Mouse (Mus musculus) neural tube, embryonic 11.5 days (tissue): ENCODE data around the gene Tas2r143. TPM values are rescaled to one million over a fixed set of nuclear protein-coding genes. Genes with fewer than 3 reads are reported as not detected.

Experiments used
- ATAC-seq: fragments of 200-750 bp; cut with Nextera tagmentation; 2 replicates; pipeline ENCODE4 v1.8.0; 2017; ENCODE audit warnings: moderate number of reproducible peaks, mild to moderate bottlenecking, moderate TSS enrichment, moderate library complexity; ENCODE audit not compliant: insufficient read depth, low FRiP score, low TSS enrichment
- DNase-seq: peaks from one replicate; pipeline ENCODE4 v3.0.0-alpha.2; 2015; ENCODE audit warnings: low spot score
- H3K27ac ChIP-seq: fragments of 300-500 bp; sonication (generic); 2 replicates; pipeline ENCODE4 v1.5.1; 2014; ENCODE audit warnings: low read depth, mild to moderate bottlenecking, low read length
- H3K27me3 ChIP-seq: fragments of 300-500 bp; sonication (generic); 2 replicates; pipeline ENCODE4 v1.6.1; 2014; ENCODE audit warnings: mild to moderate bottlenecking, low read length, mixed read lengths; ENCODE audit not compliant: control insufficient read depth, insufficient read depth
- H3K36me3 ChIP-seq: fragments of 300-500 bp; sonication (generic); 2 replicates; pipeline ENCODE4 v1.6.1; 2014; ENCODE audit warnings: mild to moderate bottlenecking, low read length, moderate library complexity, mixed read lengths; ENCODE audit not compliant: control insufficient read depth, insufficient read depth
- H3K4me1 ChIP-seq: fragments of 300-500 bp; sonication (generic); 2 replicates; pipeline ENCODE4 v1.6.1; 2014; ENCODE audit warnings: low read length, mixed read lengths; ENCODE audit not compliant: control insufficient read depth, insufficient read depth
- H3K4me2 ChIP-seq: fragments of 300-500 bp; sonication (generic); 2 replicates; pipeline ENCODE4 v1.6.1; 2014; ENCODE audit warnings: low read depth, mild to moderate bottlenecking, moderate library complexity
- H3K4me3 ChIP-seq: fragments of 300-500 bp; sonication (generic); 2 replicates; pipeline ENCODE4 v1.5.1; 2014; ENCODE audit warnings: low read depth, low read length
- H3K9ac ChIP-seq: fragments of 300-500 bp; sonication (generic); 2 replicates; pipeline ENCODE4 v1.6.1; 2014; ENCODE audit warnings: mild to moderate bottlenecking, low read length
- H3K9me3 ChIP-seq: fragments of 300-500 bp; sonication (generic); 2 replicates; pipeline ENCODE4 v1.6.1; 2016; ENCODE audit warnings: low read length; ENCODE audit not compliant: control insufficient read depth
- WGBS: fragments of 180-500 bp; shearing (Covaris S2); extraction: QIAGEN DNeasy Blood & Tissue Kit; methylation state at CpG from one replicate; pipeline ENCODE4 v1.1.7; 2014; 5-methylcytosine and 5-hydroxymethylcytosine counted together
- polyA plus RNA-seq: library from polyadenylated mRNA; unstranded; fragments of >200 nt; fragmentation: Nextera tagmentation; extraction: Ambion mirVana; gene quantifications from 2 replicates; pipeline ENCODE4 v1.2.1, GENCODE M21; 2014

Gene Tas2r143
- polyA plus RNA-seq, 1 experiment from 2014 or later = not detected

GRCm38 (mm10) chr6:42435490-42435889 is 35.5 kb downstream of the Tas2r143 start:
- no peak overlapping the region for H3K4me2 ChIP-seq
- no peak for ATAC-seq
- no peak overlapping the region for H3K9ac ChIP-seq
- no peak overlapping the region for H3K27ac ChIP-seq
- no peaks in the 10 kb centered on the region for H3K36me3 ChIP-seq
- no peaks in the 10 kb centered on the region for H3K27me3 ChIP-seq
- H3K4me3 ChIP-seq = no peak overlapping the region
- H3K4me1 ChIP-seq = no peaks in the 10 kb centered on the region
- H3K9me3 ChIP-seq = no peaks in the 10 kb centered on the region
- 82% methylated on average over 2 of the region's 2 CpGs for WGBS
- no peak for DNase-seq

- WGBS = 81% methylated on average over 2 of the region's 2 CpGs
- H3K9me3 ChIP-seq = no peaks in the 10 kb centered on the region
- H3K27me3 ChIP-seq = no peaks in the 10 kb centered on the region
- H3K4me1 ChIP-seq = no peaks in the 10 kb centered on the region
- no peak for ATAC-seq
- H3K4me3 ChIP-seq = no peak overlapping the region
- no peak overlapping the region for H3K27ac ChIP-seq
- DNase-seq = no peak
- H3K36me3 ChIP-seq = no peaks in the 10 kb centered on the region
- no peak overlapping the region for H3K4me2 ChIP-seq
- no peak overlapping the region for H3K9ac ChIP-seq
These were observed 41.4 kb downstream of the Tas2r143 start for GRCm38 (mm10) chr6:42441395-42441794.

GRCm38 (mm10) chr6:42444491-42444890 is 44.5 kb downstream of the Tas2r143 start:
- WGBS = 86% methylated on average over 2 of the region's 2 CpGs
- no peaks in the 10 kb centered on the region for H3K27me3 ChIP-seq
- H3K4me1 ChIP-seq = no peaks in the 10 kb centered on the region
- H3K4me2 ChIP-seq = no peak overlapping the region
- no peaks in the 10 kb centered on the region for H3K36me3 ChIP-seq
- no peak for ATAC-seq
- no peaks in the 10 kb centered on the region for H3K9me3 ChIP-seq
- DNase-seq = no peak
- no peak overlapping the region for H3K4me3 ChIP-seq
- H3K27ac ChIP-seq = no peak overlapping the region
- H3K9ac ChIP-seq = no peak overlapping the region

- Histone ChIP-seq H3K4me1 (no peaks in the 10 kb centered on the region), H3K27me3 (no peaks in the 10 kb centered on the region), H3K9ac (no peak overlapping the region), H3K9me3 (no peaks in the 10 kb centered on the region), H3K4me2 (no peak overlapping the region), H3K4me3 (no peak overlapping the region), H3K27ac (no peak overlapping the region), H3K36me3 (no peaks in the 10 kb centered on the region)
- ATAC-seq (no peak), DNase-seq (no peak)
- WGBS = 76% methylated on average over 2 of the region's 2 CpGs
These were observed 47.3 kb downstream of the Tas2r143 start for GRCm38 (mm10) chr6:42447381-42447780.

Other genes starting within 250 kb of the Tas2r143 start
- gene Tas2r144, start 184.9 kb upstream of the Tas2r143 start, polyA plus RNA-seq = not detected in 2 replicates
- gene Gstk1, start 154.3 kb upstream of the Tas2r143 start, polyA plus RNA-seq = 21.0 and 21.2 TPM in 2 replicates
- gene Tmem139, start 138.3 kb upstream of the Tas2r143 start, polyA plus RNA-seq = 0.27 and 0.35 TPM in 2 replicates
- 69.2 and 72.0 TPM in 2 replicates for gene Casp2, start 135.3 kb upstream of the Tas2r143 start, polyA plus RNA-seq
- 0.92 and 1.7 TPM in 2 replicates for gene Clcn1, start 113.6 kb upstream of the Tas2r143 start, polyA plus RNA-seq
- gene Fam131b, start 75.6 kb upstream of the Tas2r143 start, polyA plus RNA-seq = 2.7 and 3.4 TPM in 2 replicates
- gene Zyx, start 50.6 kb upstream of the Tas2r143 start, polyA plus RNA-seq = 86.3 and 87.0 TPM in 2 replicates
- gene Epha1, start 27.0 kb upstream of the Tas2r143 start, polyA plus RNA-seq = 0.82 and 1.1 TPM in 2 replicates
- gene Tas2r135, start 5.2 kb downstream of the Tas2r143 start, polyA plus RNA-seq = not detected in 2 replicates
- not detected in 2 replicates for gene Tas2r126, start 34.3 kb downstream of the Tas2r143 start, polyA plus RNA-seq
- gene Olfr458, start 65.0 kb downstream of the Tas2r143 start, polyA plus RNA-seq = not detected in 2 replicates
- not detected in 2 replicates for gene Olfr457, start 76.1 kb downstream of the Tas2r143 start, polyA plus RNA-seq
- gene Olfr456, start 87.0 kb downstream of the Tas2r143 start, polyA plus RNA-seq = not detected in 2 replicates
- not detected in 2 replicates for gene Olfr455, start 147.3 kb downstream of the Tas2r143 start, polyA plus RNA-seq
- not detected in 2 replicates for gene Tcaf3, start 197.5 kb downstream of the Tas2r143 start, polyA plus RNA-seq
- gene Tcaf2, start 245.0 kb downstream of the Tas2r143 start, polyA plus RNA-seq = 1.6 and 1.8 TPM in 2 replicates